Mouse (Mus musculus): ENCODE measurements around the gene Gm20594. TPM values are rescaled to one million over a fixed set of nuclear protein-coding genes. Genes with fewer than 3 reads are reported as not detected.

The Gm20594 gene
- not detected for polyA plus RNA-seq (2012; fragmentation: generic; extraction: Trizol)
- long read RNA-seq, experiment 1, result 0 reads
- long read RNA-seq, experiment 2, result 0 reads

GRCm38 (mm10) chr6:79817616-79818015, at the start of gene Gm20594:
Gene Gm20594, plus strand, starts transcription at chr6:79817916.
- Histone ChIP-seq H3K36me3 (ENCODE audit: control insufficient read depth, insufficient read depth) (no peaks in the 10 kb centered on the region), H3K79me3 (ENCODE audit: low read depth) (no peaks in the 10 kb centered on the region), H3K4me3 (ENCODE audit: insufficient read depth, poor library complexity, severe bottlenecking) (no peak within 1 kb of the TSS), H3ac (ENCODE audit: control insufficient read depth, insufficient read length, low read depth) (no peak within 1 kb of the TSS), H3K79me2 (ENCODE audit: control insufficient read depth, insufficient read depth) (no peaks in the 10 kb centered on the region), H3K27me3 (ENCODE audit: control insufficient read depth, insufficient read depth, insufficient read length) (no peaks in the 10 kb centered on the region)
- TF ChIP-seq CEBPB (IDR thresholded peaks at IDR 0.05; ENCODE audit: low read depth) (no peak), MYOG (IDR thresholded peaks at IDR 0.05; ENCODE audit: control insufficient read depth, extremely low read depth, insufficient read length) (no peak), FOSL1 (IDR thresholded peaks at IDR 0.05; ENCODE audit: insufficient read depth, low read length, poor library complexity, severe bottlenecking) (no peak), CTCF (IDR thresholded peaks at IDR 0.05; ENCODE audit: control insufficient read depth, insufficient read depth, insufficient read length) (no peak), MAX (IDR thresholded peaks at IDR 0.05) (no peak), USF1 (IDR thresholded peaks at IDR 0.05; ENCODE audit: low read depth) (no peak), MYOD1 (IDR thresholded peaks at IDR 0.05; ENCODE audit: control insufficient read depth, insufficient read length, low read depth) (no peak)

GRCm38 (mm10) chr6:79818114-79818513, 398 bp downstream of the Gm20594 start:
- no peak for TF ChIP-seq MYOD1 (IDR thresholded peaks at IDR 0.05; ENCODE audit: control insufficient read depth, insufficient read length, low read depth)
- TF ChIP-seq CEBPB (IDR thresholded peaks at IDR 0.05; ENCODE audit: low read depth), result no peak
- TF ChIP-seq CTCF (IDR thresholded peaks at IDR 0.05; ENCODE audit: control insufficient read depth, insufficient read depth, insufficient read length), result no peak
- TF ChIP-seq MYOG (IDR thresholded peaks at IDR 0.05; ENCODE audit: control insufficient read depth, extremely low read depth, insufficient read length), result no peak
- H3K79me3 ChIP-seq (ENCODE audit: low read depth), result no peaks in the 10 kb centered on the region
- H3K79me2 ChIP-seq (ENCODE audit: control insufficient read depth, insufficient read depth), result no peaks in the 10 kb centered on the region
- no peaks in the 10 kb centered on the region for H3K36me3 ChIP-seq (ENCODE audit: control insufficient read depth, insufficient read depth)
- no peak overlapping the region for H3ac ChIP-seq (ENCODE audit: control insufficient read depth, insufficient read length, low read depth)
- H3K27me3 ChIP-seq (ENCODE audit: control insufficient read depth, insufficient read depth, insufficient read length), result no peaks in the 10 kb centered on the region
- no peak overlapping the region for H3K4me3 ChIP-seq (ENCODE audit: insufficient read depth, poor library complexity, severe bottlenecking)

GRCm38 (mm10) chr6:79833845-79834244, 16.1 kb downstream of the Gm20594 start:
- no peaks in the 10 kb centered on the region for H3K79me2 ChIP-seq (ENCODE audit: control insufficient read depth, insufficient read depth)
- H3ac ChIP-seq (ENCODE audit: control insufficient read depth, insufficient read length, low read depth), result no peak overlapping the region
- H3K79me3 ChIP-seq (ENCODE audit: low read depth), result no peaks in the 10 kb centered on the region
- no peaks in the 10 kb centered on the region for H3K27me3 ChIP-seq (ENCODE audit: control insufficient read depth, insufficient read depth, insufficient read length)
- H3K4me3 ChIP-seq (ENCODE audit: insufficient read depth, poor library complexity, severe bottlenecking), result no peak overlapping the region
- TF ChIP-seq MAX (IDR thresholded peaks at IDR 0.05) (no peak), FOSL1 (IDR thresholded peaks at IDR 0.05; ENCODE audit: insufficient read depth, low read length, poor library complexity, severe bottlenecking) (no peak), CTCF (IDR thresholded peaks at IDR 0.05; ENCODE audit: control insufficient read depth, insufficient read depth, insufficient read length) (no peak), USF1 (IDR thresholded peaks at IDR 0.05; ENCODE audit: low read depth) (no peak), MYOG (IDR thresholded peaks at IDR 0.05; ENCODE audit: control insufficient read depth, extremely low read depth, insufficient read length) (no peak), MYOD1 (IDR thresholded peaks at IDR 0.05; ENCODE audit: control insufficient read depth, insufficient read length, low read depth) (no peak), CEBPB (IDR thresholded peaks at IDR 0.05; ENCODE audit: low read depth) (no peak)
- no peaks in the 10 kb centered on the region for H3K36me3 ChIP-seq (ENCODE audit: control insufficient read depth, insufficient read depth)

DNA sequence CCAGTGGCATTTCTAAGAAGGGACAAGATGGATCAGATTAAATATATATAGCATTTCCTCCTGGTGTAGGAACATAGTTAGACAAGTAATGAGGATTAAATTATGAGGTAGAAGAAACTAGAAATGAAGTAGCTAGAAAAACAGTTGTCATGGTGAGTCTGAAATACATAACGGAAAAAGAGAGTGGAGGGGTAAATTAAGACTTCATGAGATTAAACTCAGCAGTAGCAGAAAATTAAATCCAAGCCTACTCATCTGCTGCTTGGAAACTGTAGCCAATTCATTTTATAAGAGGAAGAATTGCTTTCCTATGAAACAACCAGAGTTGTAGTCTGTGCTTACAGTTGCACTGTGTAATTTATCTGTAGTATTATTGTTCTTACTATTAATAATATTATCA, 29.1 kb downstream of the Gm20594 start:
- no peak for TF ChIP-seq MYOG (IDR thresholded peaks at IDR 0.05; ENCODE audit: control insufficient read depth, extremely low read depth, insufficient read length)
- TF ChIP-seq CTCF (IDR thresholded peaks at IDR 0.05; ENCODE audit: control insufficient read depth, insufficient read depth, insufficient read length), result no peak
- no peak for TF ChIP-seq CEBPB (IDR thresholded peaks at IDR 0.05; ENCODE audit: low read depth)
- no peak for TF ChIP-seq USF1 (IDR thresholded peaks at IDR 0.05; ENCODE audit: low read depth)
- no peak for TF ChIP-seq MYOD1 (IDR thresholded peaks at IDR 0.05; ENCODE audit: control insufficient read depth, insufficient read length, low read depth)
- no peak for TF ChIP-seq FOSL1 (IDR thresholded peaks at IDR 0.05; ENCODE audit: insufficient read depth, low read length, poor library complexity, severe bottlenecking)
- no peak for TF ChIP-seq MAX (IDR thresholded peaks at IDR 0.05)
- Histone ChIP-seq H3K79me2 (ENCODE audit: control insufficient read depth, insufficient read depth) (no peaks in the 10 kb centered on the region), H3K27me3 (ENCODE audit: control insufficient read depth, insufficient read depth, insufficient read length) (no peaks in the 10 kb centered on the region), H3ac (ENCODE audit: control insufficient read depth, insufficient read length, low read depth) (no peak overlapping the region), H3K79me3 (ENCODE audit: low read depth) (no peaks in the 10 kb centered on the region), H3K36me3 (ENCODE audit: control insufficient read depth, insufficient read depth) (no peaks in the 10 kb centered on the region), H3K4me3 (ENCODE audit: insufficient read depth, poor library complexity, severe bottlenecking) (no peak overlapping the region)

Other genes with a start within 250 kb of the Gm20594 start
- gene Lrrtm4, start 201.0 kb downstream of the Gm20594 start, polyA plus RNA-seq (2012; fragmentation: generic; extraction: Trizol), result 0.01 TPM